Mouse (Mus musculus) heart, embryonic 12.5 days (tissue): ENCODE measurements around the gene Gm38394. TPM values are rescaled to one million over a fixed set of nuclear protein-coding genes. Genes with fewer than 3 reads are reported as not detected.
"Not testable (repeated sequence)": the region's sequence is repeated elsewhere in the genome, so short reads cannot be mapped to it uniquely, and the experiment has no call there.

ENCODE experiments used
- ATAC-seq: fragments of 200-750 bp; cut with Nextera tagmentation; 2 replicates; pipeline ENCODE4 v1.8.0; 2017; ENCODE audit warnings: moderate TSS enrichment, moderate library complexity; ENCODE audit not compliant: insufficient number of reproducible peaks, low FRiP score
- H3K27ac ChIP-seq: fragments of 300-500 bp; sonication (generic); 2 replicates; pipeline ENCODE4 v1.5.1; 2016; ENCODE audit warnings: mild to moderate bottlenecking, moderate library complexity; ENCODE audit not compliant: poor library complexity, severe bottlenecking
- H3K27me3 ChIP-seq: fragments of 300-500 bp; sonication (generic); replicated peaks from 2 replicates; pipeline ENCODE4 v1.6.1; 2016; ENCODE audit warnings: mild to moderate bottlenecking, moderate library complexity
- H3K36me3 ChIP-seq: fragments of 300-500 bp; sonication (generic); 2 replicates; pipeline ENCODE4 v1.6.1; 2016; ENCODE audit warnings: mild to moderate bottlenecking, moderate library complexity
- H3K4me1 ChIP-seq: fragments of 300-500 bp; sonication (generic); replicated peaks from 2 replicates; pipeline ENCODE4 v1.6.1; 2016; ENCODE audit warnings: mild to moderate bottlenecking
- H3K4me2 ChIP-seq: fragments of 300-500 bp; sonication (generic); 2 replicates; pipeline ENCODE4 v1.6.1; 2016; ENCODE audit warnings: mild to moderate bottlenecking, moderate library complexity
- H3K4me3 ChIP-seq: fragments of 300-500 bp; sonication (generic); 2 replicates; pipeline ENCODE4 v1.5.1; 2016; ENCODE audit warnings: mild to moderate bottlenecking
- H3K9ac ChIP-seq: fragments of 300-500 bp; sonication (generic); 2 replicates; pipeline ENCODE4 v1.6.1; 2016; ENCODE audit warnings: mild to moderate bottlenecking, moderate library complexity
- H3K9me3 ChIP-seq: fragments of 300-500 bp; sonication (generic); replicated peaks from 2 replicates; pipeline ENCODE4 v1.6.1; 2016; ENCODE audit warnings: mild to moderate bottlenecking, moderate library complexity
- WGBS: fragments of 180-500 bp; shearing (Covaris S2); methylation state at CpG from one replicate; pipeline ENCODE4 v1.1.7; 2016; 5-methylcytosine and 5-hydroxymethylcytosine counted together
- polyA plus RNA-seq: library from polyadenylated mRNA; unstranded; fragments of >200 nt; fragmentation: Nextera tagmentation; extraction: Ambion mirVana; gene quantifications from 2 replicates; pipeline ENCODE4 v1.2.1, GENCODE M21; 2016

The Gm38394 gene
- polyA plus RNA-seq, 1 experiment from 2014 or later = 6.2 TPM

DNA sequence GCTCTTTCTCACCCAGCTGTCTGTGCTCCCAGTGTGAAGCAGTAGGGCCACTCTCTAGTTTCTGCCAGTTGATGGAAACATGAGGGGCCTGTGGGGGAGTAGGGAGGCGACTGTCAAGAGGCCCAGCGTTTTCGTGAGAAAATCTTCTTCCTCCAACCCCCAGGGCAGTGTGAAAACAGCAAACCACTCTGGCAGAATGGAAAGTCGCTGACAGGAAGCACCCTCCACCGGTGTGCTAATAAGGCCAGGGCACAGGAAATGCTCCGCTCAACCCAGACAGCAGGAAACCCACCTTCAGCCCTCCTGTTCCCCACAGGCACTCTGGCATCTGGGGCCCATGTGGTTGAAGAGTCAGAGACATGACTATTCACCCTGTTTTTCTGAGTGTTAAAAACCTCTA is 28.8 kb upstream of the Gm38394 start, which contains the start of gene Lax1:
Lax1 (minus strand) TSS at position 212 of the 400 bp plus-strand sequence.
- ATAC-seq = no peak
- H3K27ac ChIP-seq = no peak within 1 kb of the TSS
- peaks cover 34% of the 10 kb centered on the region for H3K4me1 ChIP-seq
- no peak within 1 kb of the TSS for H3K9ac ChIP-seq
- WGBS = 19% methylated on average over 6 of the region's 6 CpGs
- H3K4me2 ChIP-seq = no peak within 1 kb of the TSS
- H3K9me3 ChIP-seq = no peaks in the 10 kb centered on the region
- H3K36me3 ChIP-seq = no peaks in the 10 kb centered on the region
- H3K4me3 ChIP-seq = no peak within 1 kb of the TSS
- no peaks in the 10 kb centered on the region for H3K27me3 ChIP-seq

DNA sequence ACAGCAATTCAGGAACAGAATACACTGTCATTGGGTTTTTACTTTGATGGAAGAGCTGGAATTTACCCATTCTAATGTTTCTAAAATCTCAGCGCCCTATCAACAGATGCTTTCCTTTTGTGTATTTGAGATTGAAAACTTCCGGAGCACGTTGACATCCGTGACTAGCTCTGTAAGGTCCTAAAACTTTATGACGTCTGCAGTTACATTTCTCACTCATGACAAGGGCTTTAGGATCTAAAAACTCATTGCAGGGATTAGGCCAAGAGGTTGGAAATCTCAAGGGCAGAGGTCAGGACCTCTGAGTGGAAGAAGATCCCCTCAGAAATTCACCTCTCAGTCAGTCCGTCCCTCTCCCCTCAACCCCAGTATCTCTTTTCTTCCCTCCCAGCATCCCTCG is 27.2 kb upstream of the Gm38394 start:
- Histone ChIP-seq H3K4me3 (no peak overlapping the region), H3K36me3 (no peaks in the 10 kb centered on the region), H3K27me3 (no peaks in the 10 kb centered on the region), H3K9ac (no peak overlapping the region), H3K4me1 (peaks cover 19% of the 10 kb centered on the region), H3K9me3 (no peaks in the 10 kb centered on the region), H3K27ac (no peak overlapping the region), H3K4me2 (no peak overlapping the region)
- no peak for ATAC-seq
- WGBS = 70% methylated on average over 7 of the region's 7 CpGs

DNA sequence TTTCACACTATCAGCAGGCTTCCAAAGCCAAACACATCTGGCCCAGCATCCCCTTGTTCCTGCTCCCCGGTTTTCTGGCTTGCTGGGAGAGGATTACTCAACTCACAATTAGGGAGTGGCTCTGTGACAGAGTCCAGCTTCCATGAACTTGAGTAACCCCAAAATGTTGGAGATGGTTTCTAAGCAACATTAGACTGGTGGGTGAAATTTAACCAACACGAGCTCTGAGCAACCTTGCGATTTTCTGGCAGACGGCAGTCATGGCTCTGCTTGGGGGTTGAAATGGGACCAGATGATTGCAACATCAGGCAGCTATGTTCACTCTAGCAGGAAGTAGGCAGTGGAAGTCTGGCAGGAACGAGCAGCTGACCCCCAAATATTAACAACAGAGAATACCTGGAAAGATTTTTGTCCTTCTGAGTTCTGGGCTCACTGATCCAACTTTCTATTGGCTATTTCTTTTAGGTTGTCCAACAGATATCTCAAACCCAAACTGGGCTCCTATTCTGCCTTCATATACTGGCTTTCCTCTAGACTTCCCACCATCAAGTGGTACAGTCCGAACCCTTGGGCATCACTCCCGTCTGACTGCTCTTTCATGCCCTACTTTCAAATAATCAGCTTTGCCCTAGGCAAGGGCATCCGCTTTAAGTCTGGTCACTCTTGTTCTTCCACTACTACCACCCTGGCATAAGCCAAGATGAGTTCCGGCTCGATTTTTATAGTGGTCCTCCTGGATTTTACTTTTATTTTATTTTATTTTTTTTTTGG is 24.8 kb upstream of the Gm38394 start:
- H3K27me3 ChIP-seq = no peaks in the 10 kb centered on the region
- H3K36me3 ChIP-seq = no peaks in the 10 kb centered on the region
- no peak overlapping the region for H3K4me2 ChIP-seq
- H3K4me1 ChIP-seq = peaks cover 9% of the 10 kb centered on the region; the same call in 1 of the 2 replicates
- no peaks in the 10 kb centered on the region for H3K9me3 ChIP-seq
- 78% methylated on average over 10 of the region's 10 CpGs for WGBS
- no peak overlapping the region for H3K27ac ChIP-seq
- no peak overlapping the region for H3K4me3 ChIP-seq
- no peak overlapping the region for H3K9ac ChIP-seq
- ATAC-seq = no peak

DNA sequence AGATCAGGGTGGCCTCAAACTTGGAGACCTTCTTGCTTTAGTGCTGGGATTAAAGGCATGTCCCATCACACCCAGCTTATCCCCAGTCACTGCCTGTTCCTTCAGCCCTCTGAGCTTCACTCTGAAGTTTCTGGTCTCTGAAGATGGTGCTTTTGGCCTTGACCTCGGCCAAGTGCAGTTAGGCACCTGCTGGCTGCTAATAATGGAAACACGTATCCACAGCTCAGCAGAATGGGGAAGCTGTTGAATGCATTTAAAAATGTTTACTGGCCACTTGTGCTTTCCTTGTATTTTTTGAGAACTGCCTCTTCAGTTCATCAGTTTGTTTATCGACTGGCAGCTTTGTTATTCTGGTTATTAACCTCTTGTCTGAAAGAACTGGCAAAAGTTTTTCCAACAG is 10.7 kb upstream of the Gm38394 start:
- no peak for ATAC-seq
- 60% methylated on average over 3 of the region's 3 CpGs for WGBS
- Histone ChIP-seq H3K9me3 (no peaks in the 10 kb centered on the region), H3K27ac (no peak overlapping the region), H3K9ac (no peak overlapping the region), H3K36me3 (no peaks in the 10 kb centered on the region), H3K4me1 (no peaks in the 10 kb centered on the region), H3K27me3 (no peaks in the 10 kb centered on the region), H3K4me2 (no peak overlapping the region), H3K4me3 (no peak overlapping the region)

DNA sequence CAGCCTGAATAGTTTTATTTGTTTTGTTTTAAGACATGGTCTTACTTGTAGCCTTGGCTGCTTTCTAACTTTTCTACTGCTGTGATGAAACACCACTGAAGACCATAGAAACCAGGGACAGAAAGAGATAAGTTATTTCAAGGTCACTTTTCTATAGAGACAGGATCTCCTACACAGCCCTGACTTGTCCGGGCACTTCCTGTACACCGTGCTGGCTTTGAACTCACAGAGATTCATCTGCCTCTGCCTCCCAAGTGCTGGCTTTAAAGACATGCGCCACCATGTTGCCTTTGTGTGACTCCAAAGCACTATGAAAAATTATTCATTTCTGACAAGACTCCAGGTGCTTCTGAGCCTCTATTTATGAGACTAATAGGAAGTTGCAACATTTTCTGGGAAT is 10.1 kb upstream of the Gm38394 start:
- H3K9me3 ChIP-seq = no peaks in the 10 kb centered on the region

DNA sequence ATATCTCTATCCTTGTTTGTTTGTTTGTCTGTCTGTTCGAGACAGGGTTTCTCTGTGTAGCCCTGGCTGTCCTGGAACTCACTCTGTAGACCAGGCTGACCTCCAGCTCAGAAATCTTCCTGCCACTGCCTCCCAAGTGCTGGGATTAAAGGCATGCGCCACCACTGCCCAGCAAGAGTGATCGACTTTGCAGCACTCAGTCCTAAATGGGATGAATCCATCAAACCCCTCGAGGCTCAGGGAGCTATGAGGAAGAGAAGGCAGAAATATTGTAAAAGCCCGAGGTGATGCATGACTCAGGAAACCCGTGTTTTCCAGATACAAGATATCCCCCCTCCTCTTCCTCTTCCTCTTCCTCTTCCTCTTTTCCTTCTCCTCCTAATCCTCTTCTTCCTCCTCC is 9.7 kb upstream of the Gm38394 start:
- Histone ChIP-seq H3K36me3 (no peaks in the 10 kb centered on the region), H3K4me2 (no peak overlapping the region), H3K9ac (no peak overlapping the region), H3K27ac (no peak overlapping the region), H3K4me1 (no peaks in the 10 kb centered on the region), H3K4me3 (no peak overlapping the region), H3K27me3 (no peaks in the 10 kb centered on the region), H3K9me3 (no peaks in the 10 kb centered on the region)
- no peak for ATAC-seq
- WGBS = 73% methylated on average over 6 of the region's 6 CpGs

More for the DNA sequence above, 10.1 kb upstream of the Gm38394 start:
- no peak for ATAC-seq
- WGBS = 85% methylated on average over 3 of the region's 3 CpGs
- no peak overlapping the region for H3K27ac ChIP-seq
- H3K4me1 ChIP-seq = no peaks in the 10 kb centered on the region
- H3K4me3 ChIP-seq = no peak overlapping the region
- no peak overlapping the region for H3K9ac ChIP-seq
- H3K4me2 ChIP-seq = no peak overlapping the region
- H3K27me3 ChIP-seq = no peaks in the 10 kb centered on the region
- no peaks in the 10 kb centered on the region for H3K36me3 ChIP-seq

DNA sequence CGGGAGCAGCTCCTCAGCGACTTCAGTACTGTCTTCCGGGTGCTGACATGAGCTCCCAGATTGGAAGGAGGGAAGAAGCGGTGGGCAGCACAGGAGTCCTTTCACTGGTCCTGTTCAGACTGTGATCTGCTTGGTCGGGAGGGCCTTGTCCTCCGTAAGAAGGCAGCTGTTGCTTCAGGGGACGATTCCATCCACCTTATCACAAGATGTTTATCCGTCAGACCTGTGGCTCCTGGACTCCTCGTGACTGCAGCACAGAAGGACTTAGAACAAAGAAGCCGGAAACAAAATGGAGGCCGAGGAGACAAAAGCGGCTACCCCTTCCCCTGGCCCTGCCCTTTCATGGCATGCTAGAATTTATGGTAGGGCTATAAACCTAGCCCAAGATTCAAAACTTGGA is 9.1 kb upstream of the Gm38394 start:
- Histone ChIP-seq H3K4me2 (no peak overlapping the region), H3K27ac (no peak overlapping the region), H3K27me3 (no peaks in the 10 kb centered on the region), H3K4me3 (no peak overlapping the region), H3K9me3 (no peaks in the 10 kb centered on the region), H3K36me3 (no peaks in the 10 kb centered on the region), H3K9ac (no peak overlapping the region), H3K4me1 (no peaks in the 10 kb centered on the region)
- 71% methylated on average over 12 of the region's 12 CpGs for WGBS
- no peak for ATAC-seq

DNA sequence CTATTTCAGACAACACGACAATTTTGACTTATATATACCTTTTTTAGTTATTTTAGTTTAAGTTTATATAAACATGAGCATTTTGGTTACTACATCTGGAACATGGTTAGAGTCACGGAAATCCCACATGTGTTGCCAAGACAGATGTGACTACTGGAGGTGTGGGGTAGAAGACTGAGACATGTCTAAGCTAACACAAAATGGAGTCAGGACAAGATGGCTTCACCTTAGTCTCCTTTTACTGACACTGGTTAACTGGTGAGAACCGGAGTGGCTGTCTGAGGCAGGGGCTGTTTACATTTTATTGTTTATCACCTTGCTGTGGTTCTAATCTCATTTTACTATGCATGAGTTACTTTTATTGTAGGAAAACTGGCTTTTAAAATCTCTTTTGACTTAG is 7.5 kb upstream of the Gm38394 start:
- ATAC-seq = no peak
- 86% methylated on average over 3 of the region's 3 CpGs for WGBS
- H3K9me3 ChIP-seq = no peaks in the 10 kb centered on the region

DNA sequence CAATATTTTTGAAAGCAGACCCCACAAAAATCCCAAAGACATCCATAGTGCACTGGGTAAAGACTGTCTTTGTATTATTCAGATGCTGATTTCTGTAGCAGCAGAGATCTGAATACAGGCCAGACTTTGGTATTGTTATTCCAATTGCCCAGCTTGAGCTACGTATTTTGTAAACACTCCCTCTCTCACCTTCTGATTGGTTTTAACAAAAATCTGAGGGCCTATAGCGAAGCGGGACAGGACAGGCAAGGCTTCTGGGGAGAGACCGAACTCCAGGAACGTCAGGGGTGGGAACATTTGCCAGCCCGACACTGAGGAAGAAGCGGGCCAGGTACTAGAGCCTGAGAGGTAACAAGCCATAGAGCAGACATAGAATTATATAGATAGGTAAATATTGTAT is 6.6 kb upstream of the Gm38394 start:
- Histone ChIP-seq H3K9me3 (no peaks in the 10 kb centered on the region), H3K4me3 (no peak overlapping the region), H3K4me2 (no peak overlapping the region), H3K27me3 (no peaks in the 10 kb centered on the region), H3K9ac (no peak overlapping the region), H3K27ac (no peak overlapping the region), H3K36me3 (no peaks in the 10 kb centered on the region), H3K4me1 (peaks cover 12% of the 10 kb centered on the region; the same call in 1 of the 2 replicates)
- ATAC-seq = no peak
- 60% methylated on average over 7 of the region's 7 CpGs for WGBS

More for the DNA sequence above, 7.5 kb upstream of the Gm38394 start:
- Histone ChIP-seq H3K9ac (no peak overlapping the region), H3K4me2 (no peak overlapping the region), H3K27ac (no peak overlapping the region), H3K4me1 (peaks cover 4% of the 10 kb centered on the region; the same call in 1 of the 2 replicates), H3K4me3 (no peak overlapping the region), H3K27me3 (no peaks in the 10 kb centered on the region), H3K36me3 (no peaks in the 10 kb centered on the region)

DNA sequence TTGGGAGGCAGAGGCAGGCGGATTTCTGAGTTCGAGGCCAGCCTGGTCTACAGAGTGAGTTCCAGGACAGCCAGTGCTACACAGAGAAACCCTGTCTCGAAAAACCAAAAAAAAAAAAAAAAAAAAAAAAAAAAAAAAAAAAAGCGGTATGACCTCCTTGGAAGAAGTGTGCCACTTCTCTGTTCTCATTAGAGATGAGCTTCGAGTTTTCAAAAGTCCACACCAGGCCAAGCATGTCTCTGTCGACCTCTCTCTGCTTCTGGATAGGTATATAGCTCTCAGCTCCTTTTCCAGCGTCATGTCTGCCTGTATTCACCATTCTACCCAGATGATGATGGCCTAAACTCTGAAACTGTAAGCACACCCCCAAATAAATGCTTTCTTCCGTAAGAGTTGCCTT is 4.6 kb upstream of the Gm38394 start:
- not testable (repeated sequence) for H3K9me3 ChIP-seq, H3K9ac ChIP-seq, ATAC-seq, H3K27me3 ChIP-seq, H3K36me3 ChIP-seq, H3K27ac ChIP-seq, H3K4me2 ChIP-seq, H3K4me3 ChIP-seq
- WGBS = 73% methylated on average over 8 of the region's 8 CpGs
- peaks cover 12% of the 10 kb centered on the region; the same call in 1 of the 2 replicates for H3K4me1 ChIP-seq

DNA sequence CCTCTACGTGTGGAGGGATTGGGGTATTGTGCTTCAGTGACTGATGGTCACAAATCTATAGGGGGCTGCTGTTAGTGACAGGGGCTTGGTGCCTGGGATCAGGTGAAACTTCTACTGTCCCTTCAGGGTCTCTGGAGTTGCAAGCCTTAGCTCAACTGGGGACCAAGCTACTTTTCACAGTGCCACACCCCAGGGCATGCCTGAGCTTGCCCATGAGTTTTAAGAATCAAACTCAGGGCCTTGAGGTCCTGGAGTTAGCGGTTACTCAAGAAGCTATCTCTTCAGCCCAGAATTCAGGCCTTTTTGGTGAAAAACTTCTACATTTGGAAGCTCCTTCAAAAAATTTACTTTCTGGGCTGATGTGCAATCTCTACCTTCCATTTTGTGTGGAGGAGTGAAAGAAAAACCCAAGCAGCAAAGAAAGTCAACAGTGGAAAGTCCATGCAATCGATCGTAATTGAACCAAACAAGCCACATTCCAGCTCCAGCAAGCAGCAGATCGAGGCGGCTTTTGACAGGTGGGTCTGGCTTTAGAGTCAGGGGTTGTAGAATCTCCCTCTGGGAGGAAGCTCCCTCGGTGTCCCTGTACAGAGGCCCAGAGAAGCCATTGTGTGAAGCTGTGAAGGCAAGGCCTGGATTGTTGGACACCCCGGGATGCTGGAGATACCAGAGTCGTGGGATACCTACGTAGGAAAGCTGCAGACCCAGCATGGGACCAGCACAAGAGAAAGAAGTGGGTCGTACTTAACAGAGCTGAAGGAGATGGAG is 3.3 kb upstream of the Gm38394 start:
- peaks cover 5% of the 10 kb centered on the region; the same call in 1 of the 2 replicates for H3K36me3 ChIP-seq
- 76% methylated on average over 11 of the region's 11 CpGs for WGBS
- H3K4me1 ChIP-seq = peaks cover 18% of the 10 kb centered on the region
- ATAC-seq = no peak
- H3K27ac ChIP-seq = no peak overlapping the region; the same call in 1 of the 2 replicates
- H3K9ac ChIP-seq = no peak overlapping the region
- no peak overlapping the region for H3K4me3 ChIP-seq
- H3K9me3 ChIP-seq = no peaks in the 10 kb centered on the region
- H3K27me3 ChIP-seq = no peaks in the 10 kb centered on the region
- no peak overlapping the region for H3K4me2 ChIP-seq
